Mouse (Mus musculus): ENCODE results near the gene Mdm2. TPM values are rescaled to one million over a fixed set of nuclear protein-coding genes. Genes with fewer than 3 reads are reported as not detected.

The Mdm2 gene
- polyA plus RNA-seq, 1 experiment from 2014 or later, result 67.5 TPM

DNA sequence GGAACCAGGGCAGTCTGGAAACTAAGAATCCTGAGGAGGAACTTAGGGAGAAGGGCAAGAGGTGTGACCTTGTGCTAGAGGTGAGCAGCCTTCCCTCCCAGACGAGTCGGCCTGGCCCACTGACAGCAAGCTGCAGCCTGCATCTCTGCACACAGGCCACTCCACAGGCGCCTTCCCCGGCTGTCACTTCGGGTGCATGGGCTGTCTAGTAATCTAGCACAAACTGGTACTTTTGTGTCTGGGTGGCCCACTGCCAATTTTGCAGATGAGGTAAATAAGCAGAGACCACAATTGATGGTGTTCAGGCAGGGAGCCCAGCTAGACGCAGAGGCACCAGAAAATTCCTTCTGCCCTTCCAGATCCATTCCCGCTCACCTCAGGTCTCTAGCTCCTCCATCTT is 37.9 kb downstream of the Mdm2 start:
- no peak for ATAC-seq

DNA sequence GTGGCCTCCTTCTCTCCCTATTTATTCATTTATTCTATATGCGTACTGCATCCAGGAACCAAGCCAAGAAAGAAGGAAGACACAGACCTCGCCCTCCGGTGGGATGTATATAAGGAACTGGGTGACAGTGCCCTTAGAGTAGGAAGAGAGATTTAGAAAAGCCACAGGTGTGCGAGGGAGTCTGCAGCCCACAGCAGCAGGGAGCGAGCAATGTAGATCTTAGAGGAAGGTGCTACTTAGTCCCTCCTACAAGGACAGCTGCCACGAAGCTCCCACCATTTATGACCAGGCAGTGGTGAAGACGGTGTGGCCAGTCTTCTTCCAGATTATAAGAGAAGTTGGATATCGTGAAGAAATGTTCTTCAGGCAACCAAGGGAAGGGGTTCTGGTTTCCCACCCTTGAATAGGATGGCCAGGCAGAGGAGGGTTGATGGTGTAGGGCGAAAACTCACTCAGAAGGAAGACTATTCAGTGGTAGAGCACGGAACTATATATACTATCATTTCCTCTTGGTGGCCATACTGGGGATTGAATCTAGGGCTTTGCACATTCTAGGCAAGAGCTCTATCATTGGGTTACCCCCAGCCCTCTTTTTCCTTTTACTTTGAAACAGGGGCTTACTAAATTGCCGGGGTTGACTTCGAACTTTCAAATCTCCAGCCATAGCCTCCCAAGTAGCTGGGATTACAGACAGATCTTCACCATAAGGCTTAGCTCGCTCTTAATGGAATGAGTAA is 38.5 kb downstream of the Mdm2 start:
- 88% methylated on average over 13 of the region's 13 CpGs for WGBS
- H3K4me1 ChIP-seq (replicated peaks), result no peaks in the 10 kb centered on the region
- ATAC-seq, result no peak

More for the DNA sequence above, 37.9 kb downstream of the Mdm2 start:
- H3K9ac ChIP-seq (replicated peaks), result no peak overlapping the region
- H3K36me3 ChIP-seq, result no peaks in the 10 kb centered on the region
- H3K27ac ChIP-seq, result no peak overlapping the region
- no peak overlapping the region for H3K4me3 ChIP-seq (replicated peaks)
- 64% methylated on average over 7 of the region's 7 CpGs for WGBS
- no peaks in the 10 kb centered on the region for H3K9me3 ChIP-seq
- peaks cover 13% of the 10 kb centered on the region for H3K27me3 ChIP-seq
- no peaks in the 10 kb centered on the region for H3K4me1 ChIP-seq (replicated peaks)
- no peak overlapping the region for H3K4me2 ChIP-seq (replicated peaks)

DNA sequence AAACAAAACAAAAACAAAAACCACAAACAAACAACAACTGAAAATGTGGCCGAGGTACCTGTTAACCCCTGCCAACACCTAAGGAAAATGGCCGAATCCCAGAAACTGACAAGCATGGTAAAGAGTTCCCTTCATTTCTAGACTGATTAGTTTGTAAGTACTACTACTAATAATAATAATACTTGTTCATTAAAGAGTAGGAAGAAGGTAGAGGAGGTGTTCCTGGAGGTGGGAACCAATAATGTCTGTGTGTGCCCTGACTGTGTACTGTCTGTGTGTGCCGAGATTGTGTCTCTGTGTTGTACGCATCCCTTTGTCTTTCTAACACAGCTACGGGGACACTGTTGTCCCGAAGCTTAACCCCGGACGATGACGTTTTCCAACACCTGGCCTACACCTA is 39.3 kb downstream of the Mdm2 start:
- peaks cover 10% of the 10 kb centered on the region for H3K27me3 ChIP-seq
- H3K27ac ChIP-seq, result no peak overlapping the region
- H3K4me2 ChIP-seq (replicated peaks), result no peak overlapping the region
- no peak for ATAC-seq
- WGBS, result 88% methylated on average over 9 of the region's 9 CpGs
- H3K4me1 ChIP-seq (replicated peaks), result no peaks in the 10 kb centered on the region
- no peaks in the 10 kb centered on the region for H3K36me3 ChIP-seq
- no peak overlapping the region for H3K9ac ChIP-seq (replicated peaks)
- no peaks in the 10 kb centered on the region for H3K9me3 ChIP-seq
- no peak overlapping the region for H3K4me3 ChIP-seq (replicated peaks)

More for the DNA sequence above, 38.5 kb downstream of the Mdm2 start:
- Histone ChIP-seq H3K4me3 (replicated peaks) (no peak overlapping the region), H3K4me2 (replicated peaks) (no peak overlapping the region), H3K27ac (no peak overlapping the region), H3K9me3 (no peaks in the 10 kb centered on the region), H3K27me3 (peaks cover 10% of the 10 kb centered on the region), H3K9ac (replicated peaks) (no peak overlapping the region), H3K36me3 (no peaks in the 10 kb centered on the region)

DNA sequence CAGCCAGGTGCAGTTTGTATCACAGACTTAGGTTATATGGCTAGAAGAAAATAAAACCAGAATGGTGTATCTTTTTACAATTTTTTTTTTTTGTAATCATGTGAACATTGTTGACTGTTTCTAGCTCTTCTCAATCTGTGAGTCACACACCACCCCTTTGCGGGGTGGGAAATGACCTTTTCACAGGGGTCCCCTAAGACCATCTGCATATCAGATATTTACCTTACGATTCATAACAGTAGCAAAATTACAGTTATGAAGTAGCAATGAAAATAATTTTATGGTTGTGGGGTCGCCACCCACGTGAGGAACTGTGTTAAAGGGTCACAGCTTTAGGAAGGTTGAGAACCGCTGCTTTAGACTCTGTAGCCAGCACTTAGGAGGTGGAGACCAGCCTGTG is 39.8 kb downstream of the Mdm2 start:
- peaks cover 10% of the 10 kb centered on the region for H3K27me3 ChIP-seq
- no peak overlapping the region for H3K4me3 ChIP-seq (replicated peaks)
- no peak overlapping the region for H3K4me2 ChIP-seq (replicated peaks)
- WGBS, result 78% methylated on average over 5 of the region's 5 CpGs
- no peak overlapping the region for H3K27ac ChIP-seq
- H3K9me3 ChIP-seq, result no peaks in the 10 kb centered on the region
- H3K4me1 ChIP-seq (replicated peaks), result no peaks in the 10 kb centered on the region
- no peak for ATAC-seq
- no peak overlapping the region for H3K9ac ChIP-seq (replicated peaks)
- no peaks in the 10 kb centered on the region for H3K36me3 ChIP-seq

DNA sequence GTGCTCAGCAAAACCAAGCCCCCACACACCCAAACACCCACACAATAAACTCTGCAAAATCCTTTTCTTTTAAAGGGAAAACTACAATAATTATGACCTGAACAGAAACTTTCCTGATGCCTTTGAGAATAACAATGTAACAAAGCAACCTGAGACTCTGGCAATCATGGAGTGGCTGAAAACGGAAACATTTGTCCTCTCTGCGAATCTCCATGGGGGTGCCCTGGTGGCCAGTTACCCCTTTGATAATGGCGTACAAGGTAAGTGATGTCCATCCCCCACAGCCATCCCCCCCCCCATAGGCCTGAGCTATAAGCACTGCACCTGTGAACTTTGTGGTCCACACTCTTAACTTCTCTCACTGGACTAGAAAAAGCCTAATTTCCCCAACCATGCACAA is 40.5 kb downstream of the Mdm2 start:
- Histone ChIP-seq H3K9ac (replicated peaks) (no peak overlapping the region), H3K27ac (no peak overlapping the region), H3K9me3 (no peaks in the 10 kb centered on the region), H3K4me1 (replicated peaks) (no peaks in the 10 kb centered on the region), H3K27me3 (peaks cover 10% of the 10 kb centered on the region), H3K36me3 (no peaks in the 10 kb centered on the region), H3K4me3 (replicated peaks) (no peak overlapping the region), H3K4me2 (replicated peaks) (no peak overlapping the region)
- ATAC-seq, result no peak
- WGBS, result 76% methylated on average over 3 of the region's 3 CpGs

DNA sequence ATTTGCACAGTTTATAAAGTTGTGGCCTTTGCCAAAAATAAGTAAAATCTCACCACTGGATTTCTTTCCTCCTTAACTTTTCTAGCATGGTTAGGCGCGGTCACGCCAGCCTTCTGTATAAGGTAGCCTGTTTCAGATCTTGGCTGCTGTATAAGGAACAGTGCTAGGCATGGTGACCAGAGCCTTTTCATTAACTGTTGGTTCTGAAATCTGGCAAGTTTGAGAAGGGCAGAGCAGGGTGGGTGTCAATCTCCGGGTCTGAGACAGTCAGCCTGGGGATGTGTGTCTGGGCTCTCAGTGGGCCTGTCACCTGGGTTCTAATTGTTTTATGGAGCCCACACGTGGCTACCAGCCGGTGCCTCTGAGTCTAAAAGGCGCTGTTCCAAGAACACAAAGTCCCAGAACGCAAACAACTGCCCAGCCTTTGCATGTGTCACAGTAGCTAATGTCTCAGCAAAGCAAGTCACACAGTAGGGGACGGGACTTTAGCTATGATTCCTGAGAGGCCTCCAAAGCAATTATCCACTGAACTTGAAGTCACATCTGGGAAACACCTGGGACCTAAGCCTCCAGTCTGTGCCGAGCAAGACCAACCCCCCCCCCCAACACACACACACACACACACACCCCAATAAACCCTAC is 41.0 kb downstream of the Mdm2 start:
- ATAC-seq, result no peak
- WGBS, result 69% methylated on average over 10 of the region's 10 CpGs

DNA sequence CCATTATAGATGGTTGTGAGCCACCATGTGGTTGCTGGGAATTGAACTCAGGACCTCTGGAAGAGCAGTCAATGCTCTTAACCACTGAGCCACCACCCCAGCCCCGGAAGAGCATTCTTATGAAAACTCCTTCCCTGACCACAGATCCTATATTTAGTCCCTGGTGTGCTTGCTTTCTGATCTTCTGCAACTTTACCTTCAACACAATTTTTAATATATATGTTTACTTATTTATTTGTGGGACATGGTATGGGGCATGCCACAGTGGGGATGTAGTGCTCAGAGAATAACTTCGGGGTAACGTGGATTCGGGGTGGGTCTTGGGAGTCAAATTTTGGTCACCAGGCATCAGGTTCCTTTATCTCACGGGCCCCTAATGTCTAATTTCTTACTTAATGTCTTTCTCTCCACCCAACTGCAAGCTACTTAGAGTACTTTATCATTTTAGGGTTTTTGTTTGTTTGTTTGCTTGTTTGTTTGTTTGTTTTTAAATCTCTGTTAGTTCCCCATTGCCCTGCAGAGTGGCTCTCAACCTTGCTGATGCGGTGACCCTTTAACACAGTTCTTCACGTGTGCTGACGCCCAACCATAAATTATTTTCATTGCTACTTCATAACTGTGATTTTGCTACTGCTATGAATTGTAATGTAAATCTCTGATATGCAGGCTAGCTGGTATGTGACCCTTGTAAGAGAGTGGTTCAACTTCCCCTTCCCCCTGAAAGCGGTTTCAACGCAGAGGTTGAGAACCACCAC is 41.8 kb downstream of the Mdm2 start:
- Histone ChIP-seq H3K27ac (no peak overlapping the region), H3K9ac (replicated peaks) (no peak overlapping the region), H3K4me3 (replicated peaks) (no peak overlapping the region), H3K9me3 (no peaks in the 10 kb centered on the region), H3K4me1 (replicated peaks) (no peaks in the 10 kb centered on the region), H3K36me3 (no peaks in the 10 kb centered on the region), H3K27me3 (peaks cover 6% of the 10 kb centered on the region; the same call in 1 of the 2 replicates), H3K4me2 (replicated peaks) (no peak overlapping the region)
- whole genome bisulfite sequencing, result 88% methylated on average over 10 of the region's 10 CpGs
- no peak for ATAC-seq

More for the DNA sequence above, 41.0 kb downstream of the Mdm2 start:
- H3K4me3 ChIP-seq (replicated peaks), result no peak overlapping the region
- H3K4me1 ChIP-seq (replicated peaks), result no peaks in the 10 kb centered on the region
- H3K27me3 ChIP-seq, result peaks cover 10% of the 10 kb centered on the region
- no peak overlapping the region for H3K27ac ChIP-seq
- H3K4me2 ChIP-seq (replicated peaks), result no peak overlapping the region
- no peak overlapping the region for H3K9ac ChIP-seq (replicated peaks)
- no peaks in the 10 kb centered on the region for H3K36me3 ChIP-seq
- no peaks in the 10 kb centered on the region for H3K9me3 ChIP-seq

DNA sequence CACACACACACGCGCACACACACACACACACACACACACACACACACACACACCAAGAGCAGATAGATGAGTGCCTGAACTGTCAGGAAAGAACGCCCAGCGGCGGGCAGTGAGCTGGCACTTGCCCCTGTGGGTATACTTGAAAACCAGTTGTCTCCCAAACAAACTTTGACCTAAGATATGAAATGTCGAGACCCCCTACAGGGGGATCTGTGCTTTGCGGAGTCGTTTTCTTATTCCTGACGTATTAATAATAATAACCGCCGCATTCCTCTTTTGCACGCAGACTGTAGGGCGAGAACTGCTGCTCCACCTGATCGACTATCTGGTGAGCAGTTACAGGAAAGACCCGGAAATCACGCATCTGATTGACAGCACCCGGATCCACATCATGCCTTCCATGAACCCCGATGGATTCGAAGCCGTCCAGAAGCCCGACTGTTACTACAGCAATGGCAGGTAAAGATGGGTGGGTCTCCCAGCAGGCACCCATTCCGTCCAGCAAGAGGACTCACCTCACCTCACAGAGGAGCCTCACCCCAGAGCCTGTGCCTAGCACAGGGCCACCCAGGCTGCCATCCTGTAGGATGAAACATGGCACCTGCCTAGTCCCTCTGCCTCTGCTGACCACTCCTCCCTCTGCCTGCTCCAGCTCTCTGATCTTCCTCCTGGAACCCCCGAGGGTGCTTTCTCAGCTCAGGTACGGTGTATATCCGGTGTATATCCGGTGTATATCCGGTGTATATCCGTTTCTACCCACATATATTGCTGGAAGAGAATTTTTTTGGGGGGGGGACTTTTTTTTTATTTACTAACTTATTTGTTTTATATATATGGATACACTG is 42.7 kb downstream of the Mdm2 start:
- Histone ChIP-seq H3K27me3 (peaks cover 6% of the 10 kb centered on the region; the same call in 1 of the 2 replicates), H3K4me2 (replicated peaks) (no peak overlapping the region), H3K36me3 (no peaks in the 10 kb centered on the region), H3K27ac (no peak overlapping the region), H3K4me1 (replicated peaks) (no peaks in the 10 kb centered on the region), H3K4me3 (replicated peaks) (no peak overlapping the region), H3K9me3 (no peaks in the 10 kb centered on the region), H3K9ac (replicated peaks) (no peak overlapping the region)
- WGBS, result 96% methylated on average over 28 of the region's 28 CpGs
- 0 out of 2 replicates have a peak, but pooled peaks have one; percentile 27 for ATAC-seq

DNA sequence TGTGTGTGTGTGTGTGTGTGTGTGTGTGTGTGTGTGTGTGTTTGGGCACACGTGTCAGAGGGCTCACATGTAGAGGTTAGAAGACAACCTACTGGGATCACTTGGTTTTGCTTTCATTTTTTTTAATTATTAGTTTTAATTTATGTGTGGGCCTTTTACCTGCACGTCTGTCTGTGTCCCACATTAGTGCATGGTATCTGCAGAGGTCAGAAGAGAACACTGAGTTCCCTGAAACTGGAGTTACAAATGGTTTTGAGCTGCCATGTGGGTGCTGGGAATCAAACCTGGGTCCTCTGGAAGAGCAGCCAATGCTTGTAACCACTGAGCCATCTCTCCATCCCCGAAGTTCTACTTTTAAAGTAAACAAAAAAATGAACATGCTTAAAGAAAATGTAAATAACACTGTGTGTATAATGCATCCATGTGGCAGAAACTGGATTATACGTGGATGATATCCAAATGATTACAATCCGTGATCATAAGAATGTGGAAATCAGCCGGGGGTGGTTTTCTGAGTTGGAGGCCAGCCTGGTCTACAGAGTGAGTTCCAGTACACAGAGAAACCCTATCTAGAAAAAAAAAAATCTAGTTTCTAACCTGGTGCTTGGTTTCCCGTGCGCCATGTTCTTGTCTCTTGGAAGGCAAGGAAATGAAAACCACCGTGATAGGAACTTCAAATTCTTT is 43.5 kb downstream of the Mdm2 start:
- Histone ChIP-seq H3K36me3 (no peaks in the 10 kb centered on the region), H3K27ac (no peak overlapping the region), H3K4me3 (replicated peaks) (no peak overlapping the region), H3K4me2 (replicated peaks) (no peak overlapping the region), H3K9ac (replicated peaks) (no peak overlapping the region), H3K4me1 (replicated peaks) (no peaks in the 10 kb centered on the region), H3K27me3 (peaks cover 6% of the 10 kb centered on the region; the same call in 1 of the 2 replicates), H3K9me3 (no peaks in the 10 kb centered on the region)
- 93% methylated on average over 9 of the region's 9 CpGs for WGBS
- ATAC-seq, result no peak

DNA sequence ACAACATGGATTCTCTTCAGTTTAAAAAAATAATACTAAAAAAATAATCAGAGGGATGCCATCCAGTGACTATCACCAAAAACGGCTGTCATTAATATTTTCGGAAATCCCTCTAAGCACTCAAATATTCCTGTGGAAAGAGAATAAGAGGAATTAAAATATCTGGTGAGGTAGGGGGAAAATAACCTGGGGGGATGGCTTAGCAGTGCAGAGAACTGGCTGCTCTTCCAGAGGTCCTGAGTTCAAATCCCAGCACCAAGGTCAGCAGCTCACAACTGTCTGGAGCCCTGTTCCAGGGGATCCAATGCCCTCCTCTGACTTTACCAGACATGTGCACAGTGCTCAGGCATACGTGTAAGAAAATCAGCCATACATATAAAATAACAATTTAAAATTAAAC is 44.2 kb downstream of the Mdm2 start:
- no peak overlapping the region for H3K9ac ChIP-seq (replicated peaks)
- H3K36me3 ChIP-seq, result no peaks in the 10 kb centered on the region
- no peak overlapping the region for H3K4me2 ChIP-seq (replicated peaks)
- H3K4me3 ChIP-seq (replicated peaks), result no peak overlapping the region
- WGBS, result 91% methylated on average over 3 of the region's 3 CpGs
- peaks cover 6% of the 10 kb centered on the region; the same call in 1 of the 2 replicates for H3K27me3 ChIP-seq
- H3K27ac ChIP-seq, result no peak overlapping the region
- H3K9me3 ChIP-seq, result no peaks in the 10 kb centered on the region
- H3K4me1 ChIP-seq (replicated peaks), result no peaks in the 10 kb centered on the region
- no peak for ATAC-seq
